Mouse (Mus musculus) CH12.LX (cell line): ENCODE measurements around the gene Rcan1. TPM values are rescaled to one million over a fixed set of nuclear protein-coding genes. Genes with fewer than 3 reads are reported as not detected.

Experiments used
- DNase-seq: peaks from one replicate; pipeline ENCODE4 v3.0.0-alpha.2; 2013; ENCODE audit errors: extremely low read depth
- H3K27ac ChIP-seq: 2 replicates; pipeline ENCODE4 v1.5.1; 2012; ENCODE audit warnings: low read depth, mild to moderate bottlenecking, control low read depth, moderate library complexity; ENCODE audit not compliant: insufficient read depth
- H3K27me3 ChIP-seq: replicated peaks from 2 replicates; pipeline ENCODE3; 2012; ENCODE audit warnings: inconsistent platforms
- H3K36me3 ChIP-seq, 2 experiments: replicated peaks in 1 of 2; 2 replicates each; pipeline versions ENCODE3 to v1.6.1; 2012; ENCODE audit warnings: inconsistent platforms in 1 of 2, low read length in 1 of 2, mild to moderate bottlenecking in 1 of 2, mixed read lengths in 1 of 2, moderate library complexity in 1 of 2; ENCODE audit not compliant: control insufficient read depth in 1 of 2, insufficient read depth in 1 of 2
- H3K4me1 ChIP-seq, 2 experiments: 2 replicates each; pipeline ENCODE4 v1.6.1; 2012; ENCODE audit warnings: inconsistent platforms in 1 of 2, moderate library complexity in 1 of 2; ENCODE audit not compliant: insufficient read depth in 2 of 2, control insufficient read depth in 1 of 2
- H3K4me2 ChIP-seq: 2 replicates; pipeline ENCODE4 v1.6.1; 2012; ENCODE audit warnings: low read depth, mild to moderate bottlenecking, control low read depth; ENCODE audit not compliant: poor library complexity, insufficient read depth, severe bottlenecking
- H3K4me3 ChIP-seq, 3 experiments: fragments of 150-350 bp in 1 of 3; sonication (generic) in 1 of 3; replicated peaks in 1 of 3; 2 replicates each; pipeline versions ENCODE3 to v1.5.1; 2011 to 2012; ENCODE audit warnings: low read depth in 2 of 3, low read length in 2 of 3, mild to moderate bottlenecking in 2 of 3, moderate library complexity in 2 of 3, control low read depth in 1 of 3, improper control_type of control experiment in 1 of 3, inconsistent platforms in 1 of 3, mixed read lengths in 1 of 3; ENCODE audit not compliant: poor library complexity in 1 of 3
- H3K79me2 ChIP-seq: replicated peaks from 2 replicates; pipeline ENCODE4 v1.6.1; 2012; ENCODE audit warnings: mild to moderate bottlenecking, moderate library complexity; ENCODE audit not compliant: control insufficient read depth, poor library complexity, insufficient read depth, severe bottlenecking; ENCODE audit errors: extremely low read depth
- H3K9ac ChIP-seq: 2 replicates; pipeline ENCODE4 v1.6.1; 2012; ENCODE audit warnings: low read depth, mild to moderate bottlenecking, control low read depth, moderate library complexity; ENCODE audit not compliant: insufficient read depth
- H3K9me3 ChIP-seq: replicated peaks from 2 replicates; pipeline ENCODE3; 2012; ENCODE audit warnings: low read length, inconsistent platforms, mixed read lengths
- BHLHE40 ChIP-seq: IDR thresholded peaks from 2 replicates; pipeline ENCODE4 v1.6.1; 2011; ENCODE audit warnings: mild to moderate bottlenecking, low read depth, low read length, improper control_type of control experiment
- CTCF ChIP-seq, 2 experiments: IDR thresholded peaks in 1 of 2; conservative IDR thresholded peaks in 1 of 2; 2 replicates each; pipeline ENCODE4 v1.5.1; 2011 to 2012; ENCODE audit warnings: low read depth in 2 of 2, low read length in 2 of 2, improper control_type of control experiment in 1 of 2, inconsistent platforms in 1 of 2, mild to moderate bottlenecking in 1 of 2, moderate library complexity in 1 of 2
- GABPA ChIP-seq: IDR thresholded peaks from 2 replicates; pipeline ENCODE4 v1.6.1; 2012; ENCODE audit warnings: low read depth, low read length, improper control_type of control experiment, inconsistent platforms; ENCODE audit not compliant: insufficient replicate concordance
- HCFC1 ChIP-seq: IDR thresholded peaks from 2 replicates; pipeline ENCODE4 v1.6.1; 2012; ENCODE audit warnings: low read depth, mild to moderate bottlenecking, inconsistent platforms, low read length, improper control_type of control experiment
- MAZ ChIP-seq: IDR thresholded peaks from 2 replicates; pipeline ENCODE4 v1.6.1; 2012; ENCODE audit warnings: low read depth, mild to moderate bottlenecking, inconsistent platforms, low read length, improper control_type of control experiment, moderate library complexity
- MEF2A ChIP-seq: IDR thresholded peaks from 2 replicates; pipeline ENCODE4 v1.6.1; 2014; ENCODE audit warnings: low read depth, mild to moderate bottlenecking, inconsistent platforms, low read length, improper control_type of control experiment, borderline replicate concordance
- MXI1 ChIP-seq: IDR thresholded peaks from 2 replicates; pipeline ENCODE4 v1.6.1; 2011; ENCODE audit warnings: mild to moderate bottlenecking, low read depth, low read length, improper control_type of control experiment
- MYC ChIP-seq: IDR thresholded peaks from 2 replicates; pipeline ENCODE4 v1.6.1; 2011; ENCODE audit warnings: low read depth, mild to moderate bottlenecking, improper control_type of control experiment, low read length
- NELFE ChIP-seq: IDR thresholded peaks from 2 replicates; pipeline ENCODE4 v1.6.1; 2011; ENCODE audit warnings: low read depth, low read length, improper control_type of control experiment
- NRF1 ChIP-seq: IDR thresholded peaks from 2 replicates; pipeline ENCODE4 v1.6.1; 2014; ENCODE audit warnings: low read depth, mild to moderate bottlenecking, inconsistent platforms, low read length, improper control_type of control experiment, moderate library complexity
- PAX5 ChIP-seq: IDR thresholded peaks from 2 replicates; pipeline ENCODE4 v1.6.1; 2012; ENCODE audit warnings: low read length, inconsistent platforms, mixed read lengths
- POLR2A ChIP-seq: IDR thresholded peaks from 2 replicates; pipeline ENCODE4 v1.6.1; 2011; ENCODE audit warnings: low read depth, mild to moderate bottlenecking, improper control_type of control experiment, low read length
- POLR2AphosphoS2 ChIP-seq: IDR thresholded peaks from 2 replicates; pipeline ENCODE4 v1.6.1; 2011; ENCODE audit warnings: low read depth, low read length, improper control_type of control experiment
- RAD21 ChIP-seq: IDR thresholded peaks from 2 replicates; pipeline ENCODE4 v1.6.1; 2011; ENCODE audit warnings: low read depth, mild to moderate bottlenecking, low read length, improper control_type of control experiment, moderate library complexity
- SIN3A ChIP-seq: IDR thresholded peaks from 2 replicates; pipeline ENCODE4 v1.6.1; 2012; ENCODE audit warnings: low read length, improper control_type of control experiment, inconsistent platforms
- SMC3 ChIP-seq: IDR thresholded peaks from 2 replicates; pipeline ENCODE4 v1.6.1; 2011; ENCODE audit warnings: low read depth, low read length, improper control_type of control experiment
- TBP ChIP-seq: conservative IDR thresholded peaks from 2 replicates; pipeline ENCODE4 v1.6.1; 2011; ENCODE audit warnings: low read depth, low read length, improper control_type of control experiment
- TCF12 ChIP-seq: IDR thresholded peaks from 2 replicates; pipeline ENCODE4 v1.6.1; 2014; ENCODE audit warnings: low read depth, mild to moderate bottlenecking, inconsistent platforms, low read length, improper control_type of control experiment
- UBTF ChIP-seq: IDR thresholded peaks from 2 replicates; pipeline ENCODE4 v1.6.1; 2012; ENCODE audit warnings: low read depth, mild to moderate bottlenecking, inconsistent platforms, low read length, improper control_type of control experiment, moderate library complexity
- ZC3H11A ChIP-seq: IDR thresholded peaks from 2 replicates; pipeline ENCODE4 v1.6.1; 2012; ENCODE audit warnings: low read depth, mild to moderate bottlenecking, inconsistent platforms, low read length, improper control_type of control experiment
- ZKSCAN1 ChIP-seq: IDR thresholded peaks from 2 replicates; pipeline ENCODE4 v1.6.1; 2012; ENCODE audit warnings: low read depth, inconsistent platforms, low read length, improper control_type of control experiment, borderline replicate concordance
- dilution Hi-C: fragments of 300-500 bp; cut with MboI; formaldehyde crosslinking; loops from 2 replicates; pipeline ENCODE4 v1.14.3; 2020; ENCODE audit warnings: low sequenced_read_pairs; ENCODE audit not compliant: extremely low pct_unique_long_range_greater_than_20kb, extremely low pct_ligation_motif_present
- in situ Hi-C: fragments of 300-500 bp; cut with MboI; formaldehyde crosslinking; loops from 3 replicates; pipeline ENCODE4 v1.14.3; 2019; ENCODE audit warnings: low sequenced_read_pairs, low pct_ligation_motif_present, low pct_unique_long_range_greater_than_20kb, mixed read lengths
- polyA plus RNA-seq: library from polyadenylated mRNA; unstranded; fragments of >175 nt; gene quantifications from 2 replicates; pipeline ENCODE4 v1.2.1, GENCODE M21; 2012; ENCODE audit warnings: low read depth; ENCODE audit not compliant: insufficient read length
- total RNA-seq, 2 experiments: library from RNA; depleted of rRNA; stranded (reverse); fragments of 300-350 nt in 1 of 2; fragments of >200 nt in 1 of 2; gene quantifications; 2 replicates each; pipeline ENCODE4 v1.2.3; 2012 to 2014

Gene Rcan1
- total and polyA plus RNA-seq, 3 experiments = 10.0 to 15.3 (median 12.4) TPM

GRCm38 (mm10) chr16:92487086-92487485 is 16.4 kb upstream of the Rcan1 start:
- Histone ChIP-seq H3K9ac (no peak overlapping the region), H3K27me3 (no peaks in the 10 kb centered on the region), H3K27ac (no peak overlapping the region), H3K9me3 (peaks cover 3% of the 10 kb centered on the region), H3K36me3 (no peaks in the 10 kb centered on the region), H3K79me2 (no peaks in the 10 kb centered on the region), H3K4me2 (no peak overlapping the region), H3K4me3 (no peak overlapping the region), H3K4me1 (peaks cover 11 to 14% of the 10 kb centered on the region in 2 experiments)
- no peak for DNase-seq
- in situ Hi-C loops = no loop called here
- TF ChIP-seq ZKSCAN1 = no peak
- no peak for TF ChIP-seq MXI1
- no peak for TF ChIP-seq BHLHE40
- TF ChIP-seq HCFC1 = no peak
- TF ChIP-seq POLR2AphosphoS2 = no peak
- no peak for TF ChIP-seq MEF2A
- no peak for TF ChIP-seq TBP
- TF ChIP-seq GABPA = no peak
- dilution Hi-C loops = no loop called here

GRCm38 (mm10) chr16:92485436-92485835 is 14.8 kb upstream of the Rcan1 start, which contains the start of gene Clic6:
Gene Clic6, plus strand, starts transcription at chr16:92485736.
- Histone ChIP-seq H3K36me3 (no peaks in the 10 kb centered on the region), H3K9ac (no peak within 1 kb of the TSS), H3K4me2 (no peak within 1 kb of the TSS), H3K27ac (no peak within 1 kb of the TSS), H3K4me1 (peaks cover 0 to 8% of the 10 kb centered on the region in 2 experiments; a peak in 2 of 4 replicates)
- DNase-seq = no peak
- in situ Hi-C loops = no loop called here
- no peak for TF ChIP-seq UBTF
- no peak for TF ChIP-seq TBP
- TF ChIP-seq, all 38 proteins: peak for 0
- dilution Hi-C loops = no loop called here
- peaks cover 3% of the 10 kb centered on the region for H3K9me3 ChIP-seq
- H3K4me3 ChIP-seq = no peak within 1 kb of the TSS
- no peaks in the 10 kb centered on the region for H3K27me3 ChIP-seq
- H3K79me2 ChIP-seq = no peaks in the 10 kb centered on the region

- Histone ChIP-seq H3K4me2 (peak overlapping the region; percentile 63; the same call in 1 of the 2 replicates), H3K27me3 (no peaks in the 10 kb centered on the region)
- dilution Hi-C loops = no loop called here
Measured at GRCm38 (mm10) chr16:92478561-92479150, 8.0 kb upstream of the Rcan1 start.

More at GRCm38 (mm10) chr16:92478561-92479150, 8.0 kb upstream of the Rcan1 start:
- in situ Hi-C loops = no loop called here
- Histone ChIP-seq H3K9ac (no peak overlapping the region), H3K27ac (no peak overlapping the region), H3K4me1 (peaks cover 0 to 11% of the 10 kb centered on the region in 2 experiments; a peak in 1 of 4 replicates), H3K79me2 (no peaks in the 10 kb centered on the region), H3K36me3 (no peaks in the 10 kb centered on the region), H3K9me3 (no peaks in the 10 kb centered on the region), H3K4me3 (no peak overlapping the region)
- TF ChIP-seq MYC (no peak), CTCF (conservative IDR thresholded peaks at IDR 0.05 in 1 of 2, IDR thresholded peaks at IDR 0.05 in 1 of 2; ENCODE audit: low read depth in 2 of 2, low read length in 2 of 2) (peak; percentile 18 to 90; a peak in 3 of 4 replicates), ZC3H11A (peak; percentile 36), MEF2A (0 out of 2 replicates have a peak, but pooled peaks have one; percentile 43), SMC3 (peak; percentile 78), POLR2A (no peak), PAX5 (no peak), RAD21 (peak; percentile 84), TCF12 (0 out of 2 replicates have a peak, but pooled peaks have one; percentile 20), SIN3A (0 out of 2 replicates have a peak, but pooled peaks have one; percentile 39), MAZ (peak; percentile 54; the same call in 1 of the 2 replicates), NRF1 (peak; percentile 50), MXI1 (0 out of 2 replicates have a peak, but pooled peaks have one; percentile 26), HCFC1 (no peak), NELFE (0 out of 2 replicates have a peak, but pooled peaks have one; percentile 38)
- DNase-seq = no peak
